Mouse (Mus musculus) limb, embryonic 13.5 days (tissue): ENCODE measurements at regions not wholly inside any gene's neighbourhood (a gene's known extent, or its start where the extent isn't known, plus 50 kb on each side); places are given as distances from the start of the nearest gene placed in this dataset.

ENCODE experiments used
- ATAC-seq: fragments of 200-750 bp; cut with Nextera tagmentation; 2 replicates; pipeline ENCODE4 v1.8.0; 2017; ENCODE audit warnings: low read depth, moderate number of reproducible peaks, moderate TSS enrichment; ENCODE audit not compliant: low FRiP score
- H3K27ac ChIP-seq: fragments of 300-500 bp; sonication (generic); 2 replicates; pipeline ENCODE4 v1.5.1; 2015; ENCODE audit warnings: inconsistent platforms, mild to moderate bottlenecking, moderate library complexity
- H3K27me3 ChIP-seq: fragments of 300-500 bp; sonication (generic); 2 replicates; pipeline ENCODE4 v1.6.1; 2015; ENCODE audit warnings: mild to moderate bottlenecking, inconsistent platforms
- H3K36me3 ChIP-seq: fragments of 300-500 bp; sonication (generic); 2 replicates; pipeline ENCODE4 v1.6.1; 2015; ENCODE audit warnings: inconsistent platforms, mild to moderate bottlenecking, moderate library complexity
- H3K4me1 ChIP-seq: fragments of 300-500 bp; sonication (generic); 2 replicates; pipeline ENCODE4 v1.6.1; 2015; ENCODE audit warnings: inconsistent platforms
- H3K4me2 ChIP-seq: fragments of 300-500 bp; sonication (generic); replicated peaks from 2 replicates; pipeline ENCODE4 v1.6.1; 2015; ENCODE audit warnings: inconsistent platforms, mild to moderate bottlenecking, moderate library complexity
- H3K4me3 ChIP-seq: fragments of 300-500 bp; sonication (generic); 2 replicates; pipeline ENCODE4 v1.5.1; 2015; ENCODE audit warnings: moderate library complexity, mild to moderate bottlenecking, inconsistent platforms
- H3K9ac ChIP-seq: fragments of 300-500 bp; sonication (generic); 2 replicates; pipeline ENCODE4 v1.6.1; 2015; ENCODE audit warnings: mild to moderate bottlenecking, inconsistent platforms
- H3K9me3 ChIP-seq: fragments of 300-500 bp; sonication (generic); 2 replicates; pipeline ENCODE4 v1.6.1; 2016; ENCODE audit warnings: inconsistent platforms
- WGBS: fragments of 180-500 bp; shearing (Covaris S2); methylation state at CpG from one replicate; pipeline ENCODE4 v1.1.7; 2015; 5-methylcytosine and 5-hydroxymethylcytosine counted together

- peaks cover 8% of the 10 kb centered on the region; the same call in 1 of the 2 replicates for H3K4me1 ChIP-seq
- peaks cover 2% of the 10 kb centered on the region for H3K9me3 ChIP-seq
- no peak overlapping the region for H3K4me3 ChIP-seq
- no peak overlapping the region for H3K4me2 ChIP-seq
- no peaks in the 10 kb centered on the region for H3K36me3 ChIP-seq
- WGBS = 46% methylated on average over 18 of the region's 18 CpGs
- no peaks in the 10 kb centered on the region for H3K27me3 ChIP-seq
- no peak overlapping the region for H3K9ac ChIP-seq
- H3K27ac ChIP-seq = no peak overlapping the region
- ATAC-seq = 0 out of 2 replicates have a peak, but pooled peaks have one; percentile 30
These were observed 118.4 kb upstream of the Sdk2 start for GRCm38 (mm10) chr11:114184970-114185882.

DNA sequence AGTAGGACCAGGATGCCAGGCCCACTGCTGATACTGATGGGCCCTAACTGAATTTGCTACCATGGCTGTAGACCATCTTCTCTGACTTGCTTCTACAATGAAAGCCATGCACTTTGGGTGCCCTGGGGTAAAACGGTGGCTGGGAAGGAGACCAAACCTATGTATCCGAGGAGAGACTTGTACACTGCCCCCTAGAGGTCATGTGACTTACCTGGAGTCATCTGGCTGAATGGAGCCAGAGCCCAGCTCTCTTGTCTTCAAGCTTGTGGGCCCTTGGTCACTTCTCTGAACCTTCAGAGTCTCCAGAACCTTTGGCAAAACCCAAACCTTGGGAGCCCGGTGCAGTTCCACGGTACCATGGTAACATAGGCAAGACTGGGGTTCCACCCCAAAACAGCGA, 117.6 kb upstream of the Sdk2 start:
- Histone ChIP-seq H3K27me3 (no peaks in the 10 kb centered on the region), H3K9ac (no peak overlapping the region), H3K36me3 (no peaks in the 10 kb centered on the region), H3K4me1 (peaks cover 8% of the 10 kb centered on the region; the same call in 1 of the 2 replicates), H3K27ac (no peak overlapping the region), H3K4me2 (no peak overlapping the region), H3K4me3 (no peak overlapping the region), H3K9me3 (no peaks in the 10 kb centered on the region)
- ATAC-seq = no peak
- 82% methylated on average over 5 of the region's 5 CpGs for WGBS

DNA sequence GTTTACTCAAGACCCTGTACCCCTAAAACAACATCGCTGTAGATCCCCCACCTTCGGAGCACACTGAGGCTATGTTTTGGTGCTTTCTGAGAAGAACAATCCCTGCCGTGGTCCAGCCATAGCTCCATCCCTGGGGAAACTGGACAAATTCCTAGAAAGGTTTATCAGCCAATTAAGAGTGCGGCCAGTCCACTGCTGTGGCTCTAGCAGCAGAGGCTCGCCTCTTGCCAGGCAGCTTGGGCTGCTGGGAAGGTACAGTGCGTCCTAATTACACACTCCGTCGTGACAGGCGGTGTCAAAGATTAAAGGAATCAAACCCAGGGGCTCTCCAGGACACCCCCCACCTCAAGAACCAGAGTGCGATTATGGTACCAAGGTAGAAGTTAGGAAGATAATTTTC, 116.4 kb upstream of the Sdk2 start:
- no peaks in the 10 kb centered on the region for H3K27me3 ChIP-seq
- no peak overlapping the region for H3K4me3 ChIP-seq
- H3K4me2 ChIP-seq = no peak overlapping the region
- WGBS = 73% methylated on average over 10 of the region's 10 CpGs
- no peak for ATAC-seq
- H3K27ac ChIP-seq = no peak overlapping the region
- no peaks in the 10 kb centered on the region for H3K9me3 ChIP-seq
- no peak overlapping the region for H3K9ac ChIP-seq
- H3K4me1 ChIP-seq = peaks cover 19% of the 10 kb centered on the region
- no peaks in the 10 kb centered on the region for H3K36me3 ChIP-seq

- ATAC-seq = peak; percentile 38; the same call in 1 of the 2 replicates
- no peak overlapping the region for H3K4me3 ChIP-seq
- H3K4me2 ChIP-seq = no peak overlapping the region
- H3K9me3 ChIP-seq = no peaks in the 10 kb centered on the region
- peaks cover 45% of the 10 kb centered on the region for H3K4me1 ChIP-seq
- H3K9ac ChIP-seq = no peak overlapping the region
- peaks cover 5% of the 10 kb centered on the region; the same call in 1 of the 2 replicates for H3K27me3 ChIP-seq
- no peaks in the 10 kb centered on the region for H3K36me3 ChIP-seq
- 56% methylated on average over 6 of the region's 6 CpGs for WGBS
- no peak overlapping the region for H3K27ac ChIP-seq
These were observed 112.1 kb upstream of the Sdk2 start for GRCm38 (mm10) chr11:114178746-114179472.

DNA sequence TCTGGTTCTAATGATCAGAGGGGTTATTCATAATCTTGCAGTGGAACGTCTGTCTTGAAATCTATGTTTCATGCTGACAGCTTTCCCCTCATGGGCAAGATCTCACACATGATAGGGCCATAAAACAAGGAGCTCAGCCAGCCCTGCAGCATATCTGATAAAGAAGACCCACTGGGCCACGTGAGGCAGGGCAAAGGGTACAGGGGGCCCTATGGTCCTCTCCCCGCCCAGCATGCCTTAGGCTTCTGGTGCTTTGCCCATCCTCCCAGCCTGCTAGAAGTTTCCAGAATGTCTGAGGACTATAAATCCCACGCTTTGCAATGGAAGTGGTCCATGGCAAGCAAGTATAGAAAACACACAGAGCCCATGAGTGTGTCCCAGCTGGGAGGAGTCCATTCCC, 110.9 kb upstream of the Sdk2 start:
- ATAC-seq = no peak
- Histone ChIP-seq H3K27ac (no peak overlapping the region; the same call in 1 of the 2 replicates), H3K27me3 (peaks cover 5% of the 10 kb centered on the region; the same call in 1 of the 2 replicates), H3K4me2 (no peak overlapping the region), H3K36me3 (no peaks in the 10 kb centered on the region), H3K4me3 (no peak overlapping the region), H3K9me3 (no peaks in the 10 kb centered on the region), H3K4me1 (peaks cover 52% of the 10 kb centered on the region), H3K9ac (no peak overlapping the region)
- WGBS = 46% methylated on average over 4 of the region's 4 CpGs

- no peak overlapping the region for H3K4me3 ChIP-seq
- H3K27me3 ChIP-seq = peaks cover 5% of the 10 kb centered on the region; the same call in 1 of the 2 replicates
- H3K27ac ChIP-seq = no peak overlapping the region
- no peaks in the 10 kb centered on the region for H3K36me3 ChIP-seq
- no peak overlapping the region for H3K9ac ChIP-seq
- 75% methylated on average over 1 of the region's 1 CpGs for WGBS
- no peaks in the 10 kb centered on the region for H3K9me3 ChIP-seq
- peaks cover 52% of the 10 kb centered on the region for H3K4me1 ChIP-seq
- H3K4me2 ChIP-seq = no peak overlapping the region
- no peak for ATAC-seq
These were observed 110.4 kb upstream of the Sdk2 start for GRCm38 (mm10) chr11:114177281-114177680.

DNA sequence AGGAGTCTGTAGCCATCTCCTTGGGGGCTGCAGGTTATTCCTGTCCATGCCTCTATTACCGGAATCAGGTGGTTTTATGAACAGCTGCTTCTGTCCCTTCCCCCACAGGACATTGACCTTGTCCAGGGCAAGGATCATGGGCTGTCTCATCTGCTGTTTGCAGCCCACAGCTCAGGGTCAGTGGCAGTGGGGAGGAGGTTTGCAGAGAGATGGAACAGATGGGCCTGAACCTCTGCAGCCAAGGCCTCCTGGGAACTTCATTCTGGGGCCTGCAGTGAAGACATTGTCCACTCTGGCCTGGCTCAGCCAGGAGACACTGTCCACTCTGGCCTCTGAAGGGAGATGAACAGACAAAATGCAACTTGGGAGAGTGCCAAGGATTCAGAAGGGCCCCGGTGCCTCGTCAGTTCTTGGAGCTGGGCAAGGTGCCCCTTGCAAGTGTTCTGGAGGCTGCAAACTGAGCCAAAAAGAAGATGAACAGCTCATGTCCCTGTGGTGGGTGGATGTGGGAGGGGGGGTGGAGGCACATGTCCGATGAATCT, 109.9 kb upstream of the Sdk2 start:
- no peak for ATAC-seq
- 55% methylated on average over 4 of the region's 4 CpGs for WGBS
- Histone ChIP-seq H3K4me2 (no peak overlapping the region), H3K9ac (no peak overlapping the region), H3K36me3 (no peaks in the 10 kb centered on the region), H3K27me3 (peaks cover 5% of the 10 kb centered on the region; the same call in 1 of the 2 replicates), H3K4me3 (no peak overlapping the region), H3K9me3 (no peaks in the 10 kb centered on the region), H3K27ac (no peak overlapping the region), H3K4me1 (peaks cover 52% of the 10 kb centered on the region)

- H3K27ac ChIP-seq = peak overlapping the region; percentile 28; the same call in 1 of the 2 replicates
- no peaks in the 10 kb centered on the region for H3K36me3 ChIP-seq
- no peak for ATAC-seq
- no peak overlapping the region for H3K9ac ChIP-seq
- no peaks in the 10 kb centered on the region for H3K9me3 ChIP-seq
- 24% methylated on average over 23 of the region's 23 CpGs for WGBS
- H3K4me3 ChIP-seq = no peak overlapping the region
- H3K27me3 ChIP-seq = peaks cover 8% of the 10 kb centered on the region; the same call in 1 of the 2 replicates
- H3K4me2 ChIP-seq = 0 out of 2 replicates have a peak overlapping the region, but pooled peaks have one; percentile 2
- peaks cover 52% of the 10 kb centered on the region for H3K4me1 ChIP-seq
These were observed 108.7 kb upstream of the Sdk2 start for GRCm38 (mm10) chr11:114175437-114176131.

DNA sequence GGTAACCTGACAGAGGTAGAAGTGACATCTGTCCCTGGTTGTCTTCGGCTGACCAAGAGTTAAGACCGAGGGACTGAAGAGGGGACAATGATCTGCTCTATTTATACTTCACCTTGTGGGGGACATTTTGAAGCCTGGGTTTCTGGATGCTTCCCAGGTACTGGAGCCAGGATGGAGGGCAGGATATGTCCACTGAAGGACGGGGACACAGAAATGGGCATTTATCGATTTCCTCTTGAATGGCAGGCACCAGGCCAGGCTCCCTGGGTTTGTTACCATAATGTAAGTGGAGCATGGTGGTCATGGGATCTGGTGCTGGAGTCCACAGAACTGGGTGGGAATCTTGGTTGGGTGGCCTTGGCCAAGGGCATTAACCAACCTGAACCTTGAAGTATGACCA, 108.0 kb upstream of the Sdk2 start:
- Histone ChIP-seq H3K9ac (no peak overlapping the region), H3K9me3 (no peaks in the 10 kb centered on the region), H3K36me3 (no peaks in the 10 kb centered on the region), H3K4me1 (peaks cover 52% of the 10 kb centered on the region), H3K4me3 (no peak overlapping the region), H3K27ac (no peak overlapping the region), H3K27me3 (peaks cover 8% of the 10 kb centered on the region; the same call in 1 of the 2 replicates), H3K4me2 (no peak overlapping the region)
- no peak for ATAC-seq
- whole genome bisulfite sequencing = 97% methylated on average over 4 of the region's 4 CpGs

GRCm38 (mm10) chr11:114168231-114168661, 101.4 kb upstream of the Sdk2 start:
- no peak for ATAC-seq
- WGBS = 58% methylated on average over 13 of the region's 13 CpGs
- Histone ChIP-seq H3K9ac (no peak overlapping the region), H3K4me3 (no peak overlapping the region), H3K4me1 (peaks cover 27% of the 10 kb centered on the region), H3K9me3 (no peaks in the 10 kb centered on the region), H3K27ac (no peak overlapping the region), H3K4me2 (no peak overlapping the region), H3K27me3 (0 out of 2 replicates have a peak, but pooled peaks cover 6% of the 10 kb centered on the region), H3K36me3 (no peaks in the 10 kb centered on the region)

DNA sequence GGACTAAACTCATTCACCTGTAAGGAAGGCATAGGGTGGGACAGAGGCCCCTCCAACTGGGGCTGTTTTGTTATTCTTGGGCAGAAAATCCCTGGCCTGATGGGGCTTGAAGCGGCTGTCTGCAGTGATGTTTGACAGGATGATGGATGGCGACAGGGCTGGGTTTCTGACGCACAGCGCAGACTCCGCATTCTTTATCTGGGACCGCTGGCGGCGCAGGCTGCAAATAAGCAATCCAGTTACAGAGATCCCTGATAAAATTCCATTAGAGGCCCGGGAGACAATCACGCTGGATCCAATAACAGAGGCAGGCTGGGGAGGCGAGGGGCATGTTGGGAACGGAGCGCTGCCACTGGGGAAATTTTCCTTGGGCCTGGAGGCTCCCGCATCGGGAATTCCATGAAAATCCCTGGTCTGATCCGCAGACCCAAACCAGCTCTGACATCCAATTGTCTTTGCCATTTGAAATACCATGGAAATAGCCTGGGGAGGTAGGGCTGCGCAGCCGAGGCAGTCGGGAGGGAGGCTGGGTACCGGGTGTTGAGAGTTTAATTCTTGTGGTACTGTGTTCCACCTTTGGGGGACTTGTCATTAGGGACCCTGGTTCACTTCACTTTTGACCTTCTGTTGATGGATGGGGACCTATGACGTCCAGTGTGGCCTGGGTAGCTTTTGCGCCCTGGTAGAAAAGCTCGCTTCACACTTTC, 99.0 kb upstream of the Sdk2 start:
- H3K4me1 ChIP-seq = peaks cover 25% of the 10 kb centered on the region
- H3K36me3 ChIP-seq = no peaks in the 10 kb centered on the region
- H3K4me3 ChIP-seq = peak overlapping the region; percentile 12; the same call in 1 of the 2 replicates
- ATAC-seq = no peak; the same call in 1 of the 2 replicates
- H3K27me3 ChIP-seq = 0 out of 2 replicates have a peak, but pooled peaks cover 4% of the 10 kb centered on the region
- no peaks in the 10 kb centered on the region for H3K9me3 ChIP-seq
- 29% methylated on average over 23 of the region's 23 CpGs for WGBS
- 0 out of 2 replicates have a peak overlapping the region, but pooled peaks have one; percentile 25 for H3K9ac ChIP-seq
- H3K27ac ChIP-seq = no peak overlapping the region
- H3K4me2 ChIP-seq = peak overlapping the region; percentile 48
